Mouse (Mus musculus) megakaryocyte, embryonic 14.5 days (primary cell): ENCODE results near the gene Kcna5. TPM values are rescaled to one million over a fixed set of nuclear protein-coding genes. Genes with fewer than 3 reads are reported as not detected.
A peak's percentile ranks its signal among the peaks of the same experiment; 100 is the strongest.

Experiments used
- H3K27me3 ChIP-seq: replicated peaks from 2 replicates; pipeline ENCODE3; 2012; ENCODE audit warnings: inconsistent platforms
- H3K36me3 ChIP-seq: replicated peaks from 2 replicates; pipeline ENCODE3; 2012; ENCODE audit warnings: low read length, inconsistent platforms, mixed read lengths
- H3K4me1 ChIP-seq: 2 replicates; pipeline ENCODE4 v1.6.1; 2012; ENCODE audit warnings: inconsistent platforms
- H3K4me3 ChIP-seq: replicated peaks from 2 replicates; pipeline ENCODE3; 2012; ENCODE audit warnings: moderate library complexity, mild to moderate bottlenecking, inconsistent platforms
- H3K9me3 ChIP-seq: 2 replicates; pipeline ENCODE4 v1.6.1; 2012; ENCODE audit warnings: inconsistent platforms
- FLI1 ChIP-seq: IDR thresholded peaks from 2 replicates; pipeline ENCODE4 v1.6.1; 2012; ENCODE audit warnings: low read length, inconsistent platforms, mixed read lengths
- GATA1 ChIP-seq: IDR thresholded peaks from 3 replicates; pipeline ENCODE4 v1.6.1; 2012; ENCODE audit warnings: mixed read lengths, low read length, inconsistent platforms, borderline replicate concordance
- polyA plus RNA-seq: library from polyadenylated mRNA; stranded (reverse); fragments of >175 nt; gene quantifications from 2 replicates; pipeline ENCODE4 v1.2.3, GENCODE M21; 2012; ENCODE audit warnings: low replicate concordance; ENCODE audit not compliant: insufficient read depth

Kcna5 gene
- polyA plus RNA-seq, 1 experiment = not detected

- Histone ChIP-seq H3K27me3 (peaks cover 43% of the 10 kb centered on the region), H3K9me3 (no peaks in the 10 kb centered on the region)
- no peak for TF ChIP-seq FLI1
- no peak for TF ChIP-seq GATA1
Measured at GRCm38 (mm10) chr6:126537512-126537911, 2.3 kb upstream of the Kcna5 start.

GRCm38 (mm10) chr6:126536926-126537325, 1.7 kb upstream of the Kcna5 start:
- peaks cover 45% of the 10 kb centered on the region for H3K27me3 ChIP-seq
- TF ChIP-seq GATA1 = no peak
- no peak for TF ChIP-seq FLI1

More at GRCm38 (mm10) chr6:126537512-126537911, 2.3 kb upstream of the Kcna5 start:
- Histone ChIP-seq H3K4me3 (no peak overlapping the region), H3K4me1 (peaks cover 3% of the 10 kb centered on the region; the same call in 1 of the 2 replicates), H3K36me3 (no peaks in the 10 kb centered on the region)

GRCm38 (mm10) chr6:126535911-126536270, 679 bp upstream of the Kcna5 start:
- Histone ChIP-seq H3K4me1 (peaks cover 3% of the 10 kb centered on the region; the same call in 1 of the 2 replicates), H3K36me3 (no peaks in the 10 kb centered on the region), H3K9me3 (no peaks in the 10 kb centered on the region), H3K4me3 (no peak overlapping the region), H3K27me3 (peaks cover 46% of the 10 kb centered on the region)
- TF ChIP-seq FLI1 (no peak), GATA1 (no peak)

More at GRCm38 (mm10) chr6:126536926-126537325, 1.7 kb upstream of the Kcna5 start:
- Histone ChIP-seq H3K4me3 (no peak overlapping the region), H3K36me3 (no peaks in the 10 kb centered on the region), H3K4me1 (peaks cover 3% of the 10 kb centered on the region; the same call in 1 of the 2 replicates), H3K9me3 (no peaks in the 10 kb centered on the region)

GRCm38 (mm10) chr6:126534531-126535207, 543 bp downstream of the Kcna5 start:
- no peaks in the 10 kb centered on the region for H3K9me3 ChIP-seq
- H3K27me3 ChIP-seq = peaks cover 47% of the 10 kb centered on the region
- peaks cover 3% of the 10 kb centered on the region; the same call in 1 of the 2 replicates for H3K4me1 ChIP-seq
- no peak overlapping the region for H3K4me3 ChIP-seq
- TF ChIP-seq GATA1 (no peak), FLI1 (no peak)
- no peaks in the 10 kb centered on the region for H3K36me3 ChIP-seq

- H3K36me3 ChIP-seq = no peaks in the 10 kb centered on the region
- no peak overlapping the region for H3K4me3 ChIP-seq
- no peaks in the 10 kb centered on the region for H3K9me3 ChIP-seq
- H3K27me3 ChIP-seq = peaks cover 35% of the 10 kb centered on the region
- H3K4me1 ChIP-seq = peaks cover 3% of the 10 kb centered on the region; the same call in 1 of the 2 replicates
- TF ChIP-seq GATA1 (no peak), FLI1 (no peak)
Measured at GRCm38 (mm10) chr6:126531306-126531705, 3.9 kb downstream of the Kcna5 start.

GRCm38 (mm10) chr6:126530019-126530418, 5.2 kb downstream of the Kcna5 start:
- TF ChIP-seq GATA1 = no peak
- TF ChIP-seq FLI1 = no peak
- Histone ChIP-seq H3K36me3 (no peaks in the 10 kb centered on the region), H3K4me3 (no peak overlapping the region), H3K4me1 (peaks cover 2% of the 10 kb centered on the region; the same call in 1 of the 2 replicates), H3K9me3 (no peaks in the 10 kb centered on the region), H3K27me3 (peaks cover 24% of the 10 kb centered on the region)

GRCm38 (mm10) chr6:126514720-126515119, 20.5 kb downstream of the Kcna5 start:
- TF ChIP-seq GATA1 = no peak
- no peak for TF ChIP-seq FLI1
- Histone ChIP-seq H3K4me3 (peak overlapping the region; percentile 11), H3K27me3 (peaks cover 3% of the 10 kb centered on the region), H3K36me3 (no peaks in the 10 kb centered on the region), H3K9me3 (no peaks in the 10 kb centered on the region), H3K4me1 (no peaks in the 10 kb centered on the region)

- Histone ChIP-seq H3K36me3 (no peaks in the 10 kb centered on the region), H3K9me3 (no peaks in the 10 kb centered on the region), H3K27me3 (peaks cover 3% of the 10 kb centered on the region), H3K4me1 (no peaks in the 10 kb centered on the region), H3K4me3 (no peak overlapping the region)
- TF ChIP-seq GATA1 = no peak
- no peak for TF ChIP-seq FLI1
Measured at GRCm38 (mm10) chr6:126513714-126514248, 21.4 kb downstream of the Kcna5 start.

GRCm38 (mm10) chr6:126513154-126513553, 22.1 kb downstream of the Kcna5 start:
- Histone ChIP-seq H3K36me3 (no peaks in the 10 kb centered on the region), H3K4me1 (no peaks in the 10 kb centered on the region), H3K27me3 (peaks cover 5% of the 10 kb centered on the region), H3K9me3 (no peaks in the 10 kb centered on the region), H3K4me3 (no peak overlapping the region)
- no peak for TF ChIP-seq FLI1
- no peak for TF ChIP-seq GATA1

- no peaks in the 10 kb centered on the region for H3K9me3 ChIP-seq
- no peak for TF ChIP-seq FLI1
- TF ChIP-seq GATA1 = no peak
- peaks cover 3% of the 10 kb centered on the region for H3K27me3 ChIP-seq
- no peaks in the 10 kb centered on the region for H3K4me1 ChIP-seq
- no peaks in the 10 kb centered on the region for H3K36me3 ChIP-seq
- no peak overlapping the region for H3K4me3 ChIP-seq
Measured at GRCm38 (mm10) chr6:126508671-126509070, 26.5 kb downstream of the Kcna5 start.
